In genomic region chr9:117291066-117291850, GRCm38 (mm10) we compare ENCODE assay signal across 13 mouse cellular contexts.
"Had no signal": no experiment of that assay in that cellular context is flagged by ENCODE, and none has a peak within 500 bp of the region (broad histone marks: within the 10 kb centered on the region; RNA-seq: fewer than 3 reads in every experiment).

No protein-coding gene starts in this region.

- H3K27ac ChIP-seq: kidney, embryonic 15.5 days; limb, embryonic 15.5 days; macrophage; midbrain, embryonic 15.5 days; neural tube, embryonic 12.5 days had no signal

- DNase-seq: kidney, adult 11 months; kidney, postnatal 14 days; layer of hippocampus, adult 9-11 months; layer of hippocampus, postnatal 36 days; lung, embryonic 14.5 days; lung, postnatal 14 days; thymus, adult 2 months; thymus, postnatal 25 days had no signal

- H3K4me1 ChIP-seq: kidney, embryonic 15.5 days; limb, embryonic 15.5 days; midbrain, embryonic 15.5 days; neural tube, embryonic 12.5 days had no signal

- H3K36me3 ChIP-seq: kidney, embryonic 15.5 days; limb, embryonic 15.5 days; midbrain, embryonic 15.5 days; neural tube, embryonic 12.5 days had no signal

- H3K4me3 ChIP-seq: kidney, embryonic 15.5 days; limb, embryonic 15.5 days; midbrain, embryonic 15.5 days; neural tube, embryonic 12.5 days had no signal

- H3K9ac ChIP-seq: kidney, embryonic 15.5 days; limb, embryonic 15.5 days; lung, embryonic 14.5 days; midbrain, embryonic 15.5 days; neural tube, embryonic 12.5 days had no signal

- H3K27me3 ChIP-seq: kidney, embryonic 15.5 days; limb, embryonic 15.5 days; midbrain, embryonic 15.5 days; neural tube, embryonic 12.5 days had no signal

- ATAC-seq: midbrain, embryonic 15.5 days had no signal

- H3K9me3 ChIP-seq: kidney, embryonic 15.5 days; limb, embryonic 15.5 days; midbrain, embryonic 15.5 days; neural tube, embryonic 12.5 days had no signal

- H3K4me2 ChIP-seq: kidney, embryonic 15.5 days; limb, embryonic 15.5 days; lung, embryonic 14.5 days; midbrain, embryonic 15.5 days; neural tube, embryonic 12.5 days had no signal
